Mouse (Mus musculus) gastrocnemius, postnatal 10 days (tissue): ENCODE measurements around the gene Kifc1. TPM values are rescaled to one million over a fixed set of nuclear protein-coding genes. Genes with fewer than 3 reads are reported as not detected.

Experiments
- DNase-seq: peaks from one replicate; pipeline ENCODE4 v3.0.0; 2021; ENCODE audit warnings: mixed read lengths
- microRNA-seq, 2 experiments: library from miRNA; unstranded; fragments of <30 nt; microRNA quantifications; one replicate each; pipeline ENCODE4 v1.2.0; 2021
- total RNA-seq, 2 experiments: library from RNA; stranded (reverse); gene quantifications; 2 replicates each; pipeline ENCODE4 v1.2.3; 2021

Gene Kifc1
- total RNA-seq, 2 experiments from 2014 or later, result 8.0 to 10.6 TPM

GRCm38 (mm10) chr17:33851331-33851730, 39.1 kb downstream of the Kifc1 start:
- no peak for DNase-seq

GRCm38 (mm10) chr17:33848139-33848538, 42.3 kb downstream of the Kifc1 start:
- no peak for DNase-seq

- DNase-seq, result no peak
Observed at GRCm38 (mm10) chr17:33844196-33844595, 46.3 kb downstream of the Kifc1 start.

GRCm38 (mm10) chr17:33842966-33843795, 47.3 kb downstream of the Kifc1 start, which contains the start of gene Cd320:
Gene Cd320 (plus strand): TSS chr17:33843091.
- peak; percentile 90 for DNase-seq

GRCm38 (mm10) chr17:33829561-33829960, 60.9 kb downstream of the Kifc1 start:
- no peak for DNase-seq

GRCm38 (mm10) chr17:33828892-33829291, 61.6 kb downstream of the Kifc1 start:
- DNase-seq, result no peak

GRCm38 (mm10) chr17:33826850-33827249, 63.6 kb downstream of the Kifc1 start:
- DNase-seq, result peak; percentile 68

Small RNA genes lying within 50 kb of the gene (microRNA-seq; reads per million reads assigned to microRNA genes)
- 0 reads per million in 2 experiments for gene Gm27740

Other genes with a start within 250 kb of the Kifc1 start
- gene Hnrnpm, start 203.8 kb downstream of the Kifc1 start, total RNA-seq, result 100 to 1,000 TPM in 1 of 2 experiments, 10 to 100 TPM in 1; 85.1 to 108 TPM
- gene March2, start 172.0 kb downstream of the Kifc1 start, total RNA-seq, result 10 to 100 TPM; 73.2 to 77.9 TPM
- 100 to 1,000 TPM; 166 to 186 TPM for gene Rab11b, start 130.1 kb downstream of the Kifc1 start, total RNA-seq
- gene Angptl4, start 108.8 kb downstream of the Kifc1 start, total RNA-seq, result 10 to 100 TPM; 22.7 to 36.0 TPM
- 10 to 100 TPM; 27.6 to 33.3 TPM for gene Kank3, start 80.1 kb downstream of the Kifc1 start, total RNA-seq
- 1,000 to 10,000 TPM; 1,176 to 1,238 TPM for gene Rps28, start 66.1 kb downstream of the Kifc1 start, total RNA-seq
- 100 to 1,000 TPM; 322 to 360 TPM for gene Ndufa7, start 66.1 kb downstream of the Kifc1 start, total RNA-seq
- gene Cd320, start 47.6 kb downstream of the Kifc1 start, total RNA-seq, result 10 to 100 TPM; 15.0 to 16.5 TPM
- gene Gm7029, start 16.8 kb downstream of the Kifc1 start, total RNA-seq, result not detected
- gene Platr17, start 14.5 kb upstream of the Kifc1 start, total RNA-seq, result not detected
- gene Daxx, start 18.8 kb upstream of the Kifc1 start, total RNA-seq, result 10 to 100 TPM; 12.1 to 13.5 TPM
- gene Tapbp, start 25.2 kb upstream of the Kifc1 start, total RNA-seq, result 10 to 100 TPM; 40.7 to 41.3 TPM
- 10 to 100 TPM; 18.9 to 21.9 TPM for gene Zbtb22, start 25.2 kb upstream of the Kifc1 start, total RNA-seq
- gene Rgl2, start 38.9 kb upstream of the Kifc1 start, total RNA-seq, result 10 to 100 TPM; 29.3 to 40.2 TPM
- 10 to 100 TPM; 65.3 to 67.0 TPM for gene Pfdn6, start 49.7 kb upstream of the Kifc1 start, total RNA-seq
- gene Wdr46, start 50.0 kb upstream of the Kifc1 start, total RNA-seq, result 10 to 100 TPM; 15.7 TPM
- gene B3galt4, start 60.8 kb upstream of the Kifc1 start, total RNA-seq, result 1 to 10 TPM; 2.3 to 2.6 TPM
- gene Vps52, start 65.2 kb upstream of the Kifc1 start, total RNA-seq, result 10 to 100 TPM; 30.3 to 33.2 TPM
- gene Rps18, start 65.3 kb upstream of the Kifc1 start, total RNA-seq, result 100 to 1,000 TPM; 649 to 675 TPM
- 10 to 100 TPM; 38.9 to 46.7 TPM for gene H2-K1, start 109.7 kb upstream of the Kifc1 start, total RNA-seq
- gene Ring1, start 134.0 kb upstream of the Kifc1 start, total RNA-seq, result 10 to 100 TPM; 13.4 to 18.0 TPM
- 10 to 100 TPM; 50.5 to 63.2 TPM for gene H2-Ke6, start 137.4 kb upstream of the Kifc1 start, total RNA-seq
- 10 to 100 TPM; 64.1 to 75.4 TPM for gene Slc39a7, start 141.0 kb upstream of the Kifc1 start, total RNA-seq
- 10 to 100 TPM; 40.7 to 43.1 TPM for gene Rxrb, start 141.2 kb upstream of the Kifc1 start, total RNA-seq
- 100 to 1,000 TPM in 1 of 2 experiments, 10 to 100 TPM in 1; 72.0 to 106 TPM for gene Col11a2, start 148.8 kb upstream of the Kifc1 start, total RNA-seq
- gene H2-Oa, start 201.7 kb upstream of the Kifc1 start, total RNA-seq, result not detected
- gene H2-DMa, start 228.9 kb upstream of the Kifc1 start, total RNA-seq, result 1 to 10 TPM; 4.6 to 6.1 TPM
- 100 to 1,000 TPM in 1 of 2 experiments, 10 to 100 TPM in 1; 91.9 to 114 TPM for gene Brd2, start 232.0 kb upstream of the Kifc1 start, total RNA-seq